Mouse (Mus musculus) thymus, adult 2 months (tissue): ENCODE measurements around the gene Wapl. TPM values are rescaled to one million over a fixed set of nuclear protein-coding genes. Genes with fewer than 3 reads are reported as not detected.

Source experiments
- DNase-seq: peaks from one replicate; pipeline ENCODE4 v3.0.0; 2021
- H3K27ac ChIP-seq: fragments of 200-500 bp; 2 replicates; pipeline ENCODE4 v1.5.1; 2012; ENCODE audit warnings: low read length, control low read depth; ENCODE audit not compliant: control insufficient read depth, insufficient read depth
- H3K27me3 ChIP-seq: fragments of 200-500 bp; 2 replicates; pipeline ENCODE4 v1.6.1; 2012; ENCODE audit warnings: mild to moderate bottlenecking, low read length, moderate library complexity, mixed read lengths; ENCODE audit not compliant: control insufficient read depth, insufficient read depth
- H3K36me3 ChIP-seq: fragments of 200-500 bp; 2 replicates; pipeline ENCODE4 v1.6.1; 2012; ENCODE audit warnings: mild to moderate bottlenecking, low read length, moderate library complexity; ENCODE audit not compliant: control insufficient read depth, insufficient read depth
- H3K4me1 ChIP-seq: fragments of 200-500 bp; replicated peaks from 2 replicates; pipeline ENCODE4 v1.6.1; 2012; ENCODE audit warnings: low read length; ENCODE audit not compliant: control insufficient read depth, insufficient read depth
- H3K4me3 ChIP-seq: fragments of 200-500 bp; 2 replicates; pipeline ENCODE4 v1.5.1; 2012; ENCODE audit warnings: mild to moderate bottlenecking, low read length, control low read depth, moderate library complexity; ENCODE audit not compliant: control insufficient read depth, insufficient read depth
- CTCF ChIP-seq: fragments of 200-500 bp; IDR thresholded peaks from 2 replicates; pipeline ENCODE4 v1.5.1; 2012; ENCODE audit warnings: mild to moderate bottlenecking, control low read depth, low read length, moderate library complexity, borderline replicate concordance; ENCODE audit not compliant: control insufficient read depth, poor library complexity, insufficient read depth; ENCODE audit errors: extremely low read depth
- POLR2A ChIP-seq: fragments of 200-500 bp; IDR thresholded peaks from 2 replicates; pipeline ENCODE4 v1.6.1; 2012; ENCODE audit warnings: mild to moderate bottlenecking, low read length, control low read depth, moderate library complexity; ENCODE audit not compliant: control insufficient read depth, poor library complexity, insufficient read depth; ENCODE audit errors: extremely low read depth
- WGBS: fragments of 180-500 bp; shearing (Covaris S2); methylation state at CpG from one replicate; pipeline ENCODE4 v1.1.7; 2018; 5-methylcytosine and 5-hydroxymethylcytosine counted together
- polyA plus RNA-seq: library from polyadenylated mRNA; depleted of rRNA; stranded (reverse); fragments of >200 nt; gene quantifications from 2 replicates; pipeline ENCODE4 v1.2.3, GENCODE M21; 2012; rRNA removed

The Wapl gene
- polyA plus RNA-seq = 28.4 and 37.9 TPM in 2 replicates

DNA sequence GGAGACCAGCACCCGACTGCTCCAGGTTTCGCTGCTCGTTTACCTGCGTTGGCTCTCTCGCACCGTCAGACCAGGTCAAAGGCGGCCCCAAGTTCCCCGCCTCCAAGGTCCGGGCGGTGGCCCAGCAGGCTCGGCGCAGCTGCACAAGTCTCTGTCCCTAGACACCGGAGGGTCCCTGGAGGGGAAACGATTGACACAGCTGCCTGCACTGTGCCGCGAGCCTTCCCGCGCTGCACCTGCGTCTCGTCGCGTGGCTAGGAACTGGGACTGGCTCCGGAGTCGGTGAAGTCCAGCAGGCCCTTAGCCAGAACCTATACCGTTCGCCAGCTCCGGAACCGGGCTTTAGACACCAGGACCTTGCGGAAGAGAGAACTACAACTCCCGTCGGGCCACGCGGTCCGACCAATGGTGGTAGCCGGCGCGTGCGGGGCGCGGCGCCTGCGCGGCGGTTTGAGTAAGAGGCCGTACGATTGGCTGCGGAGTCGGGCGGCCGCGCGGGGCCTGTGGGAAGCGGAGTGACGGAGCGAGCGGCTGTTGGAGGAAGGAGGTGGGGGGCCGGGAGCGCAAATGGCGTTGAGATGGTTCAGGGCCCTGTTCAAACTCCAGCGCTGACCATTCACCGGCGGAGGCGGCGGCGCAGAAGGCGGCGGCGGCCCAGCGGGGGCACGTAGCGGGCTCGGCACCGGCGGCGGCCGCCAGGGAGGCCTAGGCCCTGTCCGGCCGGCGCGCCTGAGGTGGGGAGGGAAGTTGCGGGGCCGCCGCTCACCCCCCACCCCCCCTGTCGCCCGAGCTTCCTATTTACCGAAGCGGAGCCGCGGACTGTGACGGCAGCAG, at the start of gene Wapl:
Wapl (plus strand) TSS at position 534 of the 834 bp plus-strand sequence.
- Histone ChIP-seq H3K36me3 (peaks cover 9% of the 10 kb centered on the region), H3K4me3 (peak within 1 kb of the TSS; percentile 68), H3K4me1 (0 out of 2 replicates have a peak, but pooled peaks cover 6% of the 10 kb centered on the region), H3K27me3 (no peaks in the 10 kb centered on the region), H3K27ac (peak within 1 kb of the TSS; percentile 82)
- under 1% methylated on average over 89 of the region's 90 CpGs for WGBS
- peak; percentile 94 for DNase-seq
- TF ChIP-seq POLR2A (peak; percentile 57; the same call in 1 of the 2 replicates), CTCF (0 out of 2 replicates have a peak, but pooled peaks have one; percentile 34)

DNA sequence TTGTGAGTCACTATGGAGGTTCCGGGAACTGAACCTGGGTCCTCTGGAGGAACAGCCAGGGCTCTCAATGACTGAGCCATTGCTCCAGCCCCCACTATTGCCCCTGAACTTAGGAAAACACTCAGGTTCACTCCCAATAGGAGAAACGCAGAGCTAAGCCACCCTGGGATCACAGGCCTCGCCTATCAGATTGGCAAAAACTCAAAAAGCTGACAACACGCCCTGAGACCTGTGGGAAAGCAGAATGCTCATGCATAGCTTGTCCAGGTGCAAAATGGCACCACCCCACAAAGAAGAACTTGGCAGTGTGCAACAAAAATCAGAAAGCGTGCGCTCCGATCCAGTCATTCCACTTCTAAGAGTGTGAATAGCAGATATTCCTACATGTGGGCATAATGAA, 46.9 kb upstream of the Wapl start:
- Histone ChIP-seq H3K27ac (no peak overlapping the region), H3K36me3 (no peaks in the 10 kb centered on the region), H3K27me3 (no peaks in the 10 kb centered on the region), H3K4me3 (no peak overlapping the region), H3K4me1 (0 out of 2 replicates have a peak, but pooled peaks cover 4% of the 10 kb centered on the region)
- no peak for TF ChIP-seq POLR2A
- TF ChIP-seq CTCF = no peak
- no peak for DNase-seq
- 88% methylated on average over 7 of the region's 7 CpGs for WGBS

DNA sequence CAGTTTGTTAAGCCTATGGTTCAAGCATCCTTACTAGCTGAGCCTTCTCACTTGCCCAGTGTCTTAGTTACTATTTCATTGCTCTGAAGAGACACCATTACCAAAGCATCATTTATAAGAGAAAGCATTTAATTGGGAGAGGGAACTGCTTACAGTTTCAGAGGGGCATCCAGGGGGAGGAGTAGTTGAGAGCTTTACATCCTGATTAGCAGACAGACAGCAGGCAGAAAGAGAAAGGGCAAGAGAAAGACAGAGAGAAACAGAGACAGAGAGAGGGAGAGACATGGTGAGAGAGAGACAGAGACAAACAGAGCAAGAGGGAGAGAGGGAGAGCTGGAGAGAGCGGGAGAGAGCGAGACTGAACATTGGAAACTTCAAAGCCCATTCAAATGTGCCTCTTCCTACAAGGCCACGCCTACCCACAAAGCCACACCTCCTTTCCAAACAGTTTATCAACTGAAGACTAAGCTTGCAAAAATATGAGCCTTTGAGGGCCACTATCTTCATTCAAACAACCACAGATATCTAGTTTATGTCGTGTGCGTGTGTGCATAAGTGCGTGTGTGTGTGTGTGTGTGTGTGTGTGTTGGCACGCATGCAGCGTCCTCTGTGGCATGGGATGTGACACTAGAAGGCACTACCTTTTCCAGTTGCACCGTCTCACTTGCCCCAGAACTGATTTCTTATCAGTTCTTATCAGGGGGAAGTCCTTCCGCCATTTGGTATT, 40.8 kb upstream of the Wapl start:
- H3K4me1 ChIP-seq = peaks cover 15% of the 10 kb centered on the region
- 72% methylated on average over 10 of the region's 10 CpGs for WGBS
- H3K27ac ChIP-seq = no peak overlapping the region
- no peak for DNase-seq
- H3K4me3 ChIP-seq = no peak overlapping the region
- no peaks in the 10 kb centered on the region for H3K27me3 ChIP-seq
- H3K36me3 ChIP-seq = no peaks in the 10 kb centered on the region
- TF ChIP-seq CTCF (no peak), POLR2A (no peak)

DNA sequence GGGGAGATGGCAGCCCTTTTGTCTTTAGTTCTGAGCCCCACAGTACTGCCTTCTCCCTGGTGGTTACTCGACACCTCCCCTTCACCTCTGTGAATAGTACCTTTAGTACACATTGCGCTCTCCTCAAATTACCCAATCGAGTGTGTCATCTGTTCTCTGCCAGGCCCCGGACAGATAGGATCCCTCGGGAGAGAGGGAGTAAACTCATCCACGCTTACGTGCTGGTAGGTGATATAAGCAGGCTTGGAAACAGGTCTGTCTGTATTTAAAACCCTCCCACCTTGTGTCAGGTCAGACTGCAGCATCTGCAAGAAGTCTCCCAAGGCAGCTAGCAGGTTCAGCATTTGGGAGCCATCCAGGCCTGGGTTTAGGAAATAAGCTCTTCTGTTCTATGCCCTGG, 38.5 kb upstream of the Wapl start:
- Histone ChIP-seq H3K36me3 (no peaks in the 10 kb centered on the region), H3K27ac (0 out of 2 replicates have a peak overlapping the region, but pooled peaks have one; percentile 2), H3K4me1 (peaks cover 15% of the 10 kb centered on the region), H3K27me3 (no peaks in the 10 kb centered on the region), H3K4me3 (no peak overlapping the region)
- DNase-seq = no peak
- TF ChIP-seq CTCF = no peak
- no peak for TF ChIP-seq POLR2A
- WGBS = 80% methylated on average over 7 of the region's 7 CpGs

DNA sequence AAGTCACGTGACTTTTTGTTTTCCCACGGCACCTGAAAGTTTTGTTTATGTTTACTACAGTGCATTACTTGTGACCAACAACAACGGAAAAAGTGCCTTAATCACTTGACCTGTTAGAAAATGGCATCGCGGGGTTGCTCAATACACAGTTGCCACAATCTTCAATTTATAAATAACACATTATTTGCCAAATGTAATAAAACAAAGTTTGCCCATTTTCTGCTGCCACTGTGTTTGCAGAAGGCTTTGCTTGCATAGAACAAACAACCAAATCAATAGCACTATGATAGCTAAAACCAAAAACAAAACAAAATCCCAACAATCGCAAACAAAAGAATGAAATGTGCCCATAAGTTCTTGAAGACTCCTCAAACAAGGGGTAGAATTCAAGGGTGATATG, 38.0 kb upstream of the Wapl start:
- H3K36me3 ChIP-seq = no peaks in the 10 kb centered on the region
- no peak for DNase-seq
- peaks cover 15% of the 10 kb centered on the region for H3K4me1 ChIP-seq
- no peak overlapping the region for H3K4me3 ChIP-seq
- H3K27me3 ChIP-seq = no peaks in the 10 kb centered on the region
- WGBS = 93% methylated on average over 6 of the region's 6 CpGs
- TF ChIP-seq POLR2A (no peak), CTCF (no peak)
- H3K27ac ChIP-seq = no peak overlapping the region

DNA sequence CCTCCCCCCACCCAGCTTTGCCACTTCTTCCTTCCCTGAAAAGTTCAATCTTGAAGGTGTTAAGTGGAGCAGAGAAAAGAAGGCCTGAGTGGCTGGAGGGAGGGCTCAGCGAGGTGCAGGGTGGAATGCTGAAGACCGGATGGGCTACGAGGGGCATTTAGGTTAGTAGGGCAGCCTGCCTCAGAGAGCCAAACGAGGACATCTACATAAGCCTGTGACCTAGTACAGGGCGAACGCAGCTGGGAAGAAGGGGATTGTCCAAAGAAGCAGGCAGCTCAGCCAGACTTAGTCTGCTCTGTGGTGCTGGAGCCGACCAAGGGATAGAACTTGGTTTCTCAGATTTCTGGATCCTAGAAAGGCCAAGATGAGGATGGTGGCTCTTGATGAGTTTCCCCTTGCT, 29.6 kb upstream of the Wapl start:
- Histone ChIP-seq H3K4me1 (peaks cover 4% of the 10 kb centered on the region; the same call in 1 of the 2 replicates), H3K4me3 (no peak overlapping the region), H3K27ac (no peak overlapping the region), H3K27me3 (no peaks in the 10 kb centered on the region; the same call in 1 of the 2 replicates), H3K36me3 (no peaks in the 10 kb centered on the region)
- WGBS = 91% methylated on average over 7 of the region's 7 CpGs
- DNase-seq = no peak
- TF ChIP-seq POLR2A (no peak), CTCF (no peak)
